Comparison of ENCODE assay signal across 27 mouse cellular contexts in genomic region chr11:88065732-88066131, GRCm38 (mm10).
"Had no signal": no experiment of that assay in that cellular context is flagged by ENCODE, and none has a peak within 500 bp of the region (broad histone marks: within the 10 kb centered on the region; RNA-seq: fewer than 3 reads in every experiment).

No protein-coding gene starts in this region.

- H3K4me3 ChIP-seq: limb, embryonic 10.5 days; limb, embryonic 12.5 days; limb, embryonic 13.5 days; limb, embryonic 15.5 days; liver, embryonic 12.5 days; liver, embryonic 13.5 days; liver, embryonic 15.5 days; lung, embryonic 15.5 days; midbrain, embryonic 10.5 days; midbrain, embryonic 12.5 days; midbrain, embryonic 13.5 days; midbrain, embryonic 15.5 days; myocyte had no signal

- H3K27me3 ChIP-seq: limb, embryonic 12.5 days; limb, embryonic 13.5 days; limb, embryonic 15.5 days; liver, embryonic 12.5 days; liver, embryonic 13.5 days; liver, embryonic 15.5 days; lung, embryonic 15.5 days; megakaryocyte, embryonic 14.5 days; midbrain, embryonic 12.5 days; midbrain, embryonic 13.5 days; midbrain, embryonic 15.5 days had no signal

- H3K27ac ChIP-seq: limb, embryonic 10.5 days; limb, embryonic 12.5 days; limb, embryonic 13.5 days; limb, embryonic 15.5 days; liver, embryonic 12.5 days; liver, embryonic 13.5 days; liver, embryonic 14.5 days; liver, embryonic 15.5 days; lung, embryonic 15.5 days; macrophage; midbrain, embryonic 10.5 days; midbrain, embryonic 12.5 days; midbrain, embryonic 13.5 days; midbrain, embryonic 15.5 days had no signal

- DNase-seq: left cerebral cortex, postnatal 4 days; liver; liver, embryonic 13.5 days; liver, postnatal 0 days; lung, adult 18-20 months; lung, adult 2 months; lung, embryonic 14.5 days; lung, postnatal 10 days; lung, postnatal 14 days; lung, postnatal 36 days; lung, postnatal 4 days; midbrain, embryonic 14.5 days had no signal

- H3K9me3 ChIP-seq: limb, embryonic 10.5 days; limb, embryonic 12.5 days; limb, embryonic 13.5 days; limb, embryonic 15.5 days; liver, embryonic 12.5 days; liver, embryonic 13.5 days; liver, embryonic 15.5 days; lung, embryonic 15.5 days; megakaryocyte, embryonic 14.5 days; midbrain, embryonic 10.5 days; midbrain, embryonic 12.5 days; midbrain, embryonic 13.5 days; midbrain, embryonic 15.5 days had no signal

- H3K36me3 ChIP-seq: limb, embryonic 10.5 days; limb, embryonic 12.5 days; limb, embryonic 13.5 days; limb, embryonic 15.5 days; liver, embryonic 12.5 days; liver, embryonic 13.5 days; liver, embryonic 15.5 days; lung, embryonic 15.5 days; midbrain, embryonic 10.5 days; midbrain, embryonic 12.5 days; midbrain, embryonic 13.5 days; midbrain, embryonic 15.5 days had no signal

- H3K9ac ChIP-seq: limb, embryonic 12.5 days; limb, embryonic 13.5 days; limb, embryonic 15.5 days; liver, embryonic 12.5 days; liver, embryonic 13.5 days; liver, embryonic 14.5 days; liver, embryonic 15.5 days; liver, postnatal 0 days; lung, embryonic 14.5 days; lung, embryonic 15.5 days; midbrain, embryonic 12.5 days; midbrain, embryonic 13.5 days; midbrain, embryonic 15.5 days had no signal
